Mouse (Mus musculus): ENCODE measurements around the gene Vwc2l.

Gene Vwc2l

GRCm38 (mm10) chr1:70725655-70726066, at the start of gene Vwc2l:
Gene Vwc2l (plus strand): TSS chr1:70725715.
- peak; percentile 85 for DNase-seq (ENCODE audit: low read depth, low spot score)

DNA sequence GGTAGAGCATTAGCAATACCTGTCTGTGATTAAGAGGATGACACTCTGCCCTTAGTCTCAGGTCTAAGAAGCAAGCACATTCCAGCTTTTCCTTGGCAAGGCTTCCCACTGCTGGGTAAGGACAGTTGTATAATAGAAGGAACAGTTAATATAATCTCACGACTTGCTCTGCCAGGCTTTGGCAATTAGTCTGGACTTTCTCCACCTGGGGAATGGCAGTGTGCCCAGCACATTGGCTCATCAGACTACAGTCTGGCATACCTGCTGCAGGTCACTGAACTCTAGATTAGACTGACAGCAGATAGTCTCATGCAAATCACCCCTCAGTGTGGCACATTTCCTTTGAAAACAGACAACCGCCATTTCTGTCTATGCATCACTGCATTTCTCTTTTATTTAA, 33.0 kb upstream of the Vwc2l start:
- no peak for DNase-seq (ENCODE audit: low read depth, low spot score)

DNA sequence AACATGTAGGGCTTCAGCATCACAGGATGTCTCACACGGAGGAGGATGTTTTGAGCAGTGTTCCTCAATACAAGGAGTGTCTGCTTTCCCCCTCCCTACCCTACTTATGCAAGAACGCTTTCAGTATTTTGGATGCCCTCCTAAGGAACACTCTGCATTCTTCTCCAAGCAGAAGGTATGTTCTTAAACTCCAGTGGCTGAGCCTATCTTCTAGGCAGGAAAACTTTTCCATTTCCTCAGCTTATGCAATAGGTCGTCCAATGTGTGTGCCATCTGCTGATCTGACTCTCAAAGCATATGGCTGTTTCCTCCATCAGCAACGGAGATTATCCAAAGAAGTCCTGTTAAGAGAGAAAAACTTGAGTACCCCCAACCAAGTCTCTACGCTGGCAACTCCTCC, 25.2 kb upstream of the Vwc2l start:
- DNase-seq (ENCODE audit: low read depth, low spot score) = no peak

GRCm38 (mm10) chr1:70703934-70704333, 21.6 kb upstream of the Vwc2l start:
- no peak for DNase-seq (ENCODE audit: low read depth, low spot score)

DNA sequence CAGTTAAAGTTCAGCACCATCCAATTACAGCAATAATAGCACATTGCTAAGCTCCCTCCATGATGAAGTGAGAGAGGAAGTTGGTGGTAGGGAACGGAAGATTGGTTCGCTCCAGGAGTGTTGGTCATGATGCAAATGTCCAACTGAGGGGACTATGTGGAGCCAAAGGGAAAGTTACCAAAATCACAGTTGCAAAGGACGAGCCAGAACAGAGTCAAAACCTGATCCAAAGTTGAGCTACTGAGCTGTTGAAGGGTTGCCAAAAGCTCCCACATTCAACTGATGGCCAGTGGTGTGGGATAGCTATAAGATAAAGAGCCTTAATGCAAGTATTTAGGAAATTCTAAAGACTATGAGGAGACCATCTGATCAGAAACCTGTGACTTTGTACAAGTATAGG, 19.7 kb upstream of the Vwc2l start:
- DNase-seq (ENCODE audit: low read depth, low spot score) = no peak

GRCm38 (mm10) chr1:70725045-70725444, 470 bp upstream of the Vwc2l start:
- DNase-seq (ENCODE audit: low read depth, low spot score) = no peak

DNA sequence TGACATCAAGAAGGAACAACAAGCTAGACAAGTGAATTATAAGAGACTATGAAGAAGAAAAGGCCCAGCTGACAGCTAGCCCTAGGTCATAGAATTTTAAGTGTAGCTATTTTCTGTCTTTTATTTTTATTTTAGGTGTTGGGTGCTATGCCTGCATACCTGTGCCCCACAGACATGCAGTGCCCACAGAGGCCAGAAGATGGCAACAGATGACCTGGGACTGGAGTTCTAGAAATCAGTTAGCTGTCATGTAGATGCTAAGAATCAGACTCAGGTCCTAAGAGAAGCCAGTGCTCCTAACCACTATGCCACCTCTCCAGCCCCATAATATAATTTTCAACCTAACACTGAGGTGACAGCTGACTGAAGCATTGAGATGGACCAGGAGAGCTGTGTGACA, 61.6 kb downstream of the Vwc2l start:
- no peak for DNase-seq (ENCODE audit: low read depth, low spot score)

DNA sequence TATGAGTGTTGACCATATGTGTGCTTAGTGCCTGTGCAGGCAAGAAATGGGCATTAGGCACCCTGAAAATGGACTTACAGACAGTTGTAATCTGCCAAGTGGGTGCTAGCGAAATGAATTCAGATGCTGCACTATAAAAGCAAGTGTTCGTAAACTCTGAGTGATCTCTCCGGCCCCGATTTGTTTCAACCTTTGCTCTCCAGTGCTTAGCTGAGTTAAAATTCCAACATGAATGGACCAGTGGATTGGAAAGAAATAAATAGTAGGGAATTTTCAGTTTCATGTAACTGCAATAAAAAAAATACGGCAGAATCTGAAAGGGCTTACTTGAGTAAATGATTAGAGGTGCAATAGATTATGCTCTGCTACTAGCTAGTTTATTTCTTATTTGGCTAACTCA, 66.1 kb downstream of the Vwc2l start:
- DNase-seq (ENCODE audit: low read depth, low spot score) = no peak

DNA sequence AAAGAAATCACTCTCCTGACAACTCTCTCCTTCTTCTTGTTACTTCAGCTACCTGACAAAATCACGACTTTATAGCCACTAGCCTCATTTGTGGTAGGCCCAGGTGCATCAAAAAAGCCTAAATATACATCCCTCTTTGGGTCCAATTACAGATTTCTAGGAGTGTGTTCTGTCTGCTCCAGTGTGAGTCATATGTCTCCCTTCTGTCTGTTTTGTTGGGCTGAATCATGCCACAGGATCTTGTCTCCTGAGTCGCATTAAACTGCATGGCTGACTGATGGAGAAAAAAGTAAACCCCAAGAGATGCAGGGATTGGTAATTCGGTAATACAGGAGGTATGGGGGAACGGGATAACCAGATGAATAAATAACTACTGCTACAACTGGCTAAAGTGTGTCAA, 69.6 kb downstream of the Vwc2l start:
- no peak for DNase-seq (ENCODE audit: low read depth, low spot score)

- DNase-seq (ENCODE audit: low read depth, low spot score) = no peak
These were observed 77.9 kb downstream of the Vwc2l start for GRCm38 (mm10) chr1:70803401-70803800.

GRCm38 (mm10) chr1:70823111-70823510, 97.6 kb downstream of the Vwc2l start:
- no peak for DNase-seq (ENCODE audit: low read depth, low spot score)

- no peak for DNase-seq (ENCODE audit: low read depth, low spot score)
These were observed 107.7 kb downstream of the Vwc2l start for GRCm38 (mm10) chr1:70833262-70833661.

GRCm38 (mm10) chr1:70842222-70842621, 116.7 kb downstream of the Vwc2l start:
- no peak for DNase-seq (ENCODE audit: low read depth, low spot score)

DNA sequence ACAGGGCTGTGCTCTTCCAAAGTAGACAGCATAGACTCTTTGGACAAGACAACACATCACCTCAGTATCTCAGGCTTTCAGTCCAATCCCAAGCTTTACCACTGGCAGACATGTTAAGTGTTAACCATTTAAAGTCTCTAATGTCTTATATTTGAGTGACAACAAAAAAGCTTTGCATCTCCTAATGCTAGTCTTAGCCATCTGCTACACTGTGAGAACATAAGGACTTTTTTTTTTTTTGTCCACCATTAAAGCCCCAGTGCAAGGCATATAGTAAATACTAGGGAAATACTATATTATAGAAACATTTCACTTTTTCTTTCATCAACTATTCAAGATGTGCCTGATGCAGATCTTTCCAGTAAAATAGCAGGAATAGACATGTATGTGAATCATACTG, 119.8 kb downstream of the Vwc2l start:
- no peak for DNase-seq (ENCODE audit: low read depth, low spot score)

- no peak for DNase-seq (ENCODE audit: low read depth, low spot score)
These were observed 126.3 kb downstream of the Vwc2l start for GRCm38 (mm10) chr1:70851633-70852390.

- DNase-seq (ENCODE audit: low read depth, low spot score) = no peak
These were observed 127.9 kb downstream of the Vwc2l start for GRCm38 (mm10) chr1:70853446-70853845.

GRCm38 (mm10) chr1:70855912-70856311, 130.4 kb downstream of the Vwc2l start:
- no peak for DNase-seq (ENCODE audit: low read depth, low spot score)

DNA sequence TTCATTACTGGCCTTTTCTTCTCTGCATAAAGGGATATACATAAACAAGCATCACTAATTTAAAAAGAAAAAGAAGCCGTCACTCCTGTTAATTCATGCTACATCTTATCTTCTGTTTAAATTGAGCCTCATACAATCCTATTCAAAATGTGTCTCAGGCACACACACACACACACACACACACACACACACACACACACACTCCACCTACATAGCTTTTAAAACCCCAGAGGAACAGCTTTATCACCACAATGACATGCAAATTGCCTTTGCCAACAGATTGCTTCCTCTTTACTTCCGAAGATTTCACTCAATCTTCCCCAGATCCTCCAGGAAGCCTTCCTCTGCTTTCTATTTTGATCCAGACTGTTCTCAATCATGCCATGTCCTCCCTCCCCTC, 136.2 kb downstream of the Vwc2l start:
- no peak for DNase-seq (ENCODE audit: low read depth, low spot score)

GRCm38 (mm10) chr1:70866137-70866536, 140.6 kb downstream of the Vwc2l start:
- DNase-seq (ENCODE audit: low read depth, low spot score) = no peak

- DNase-seq (ENCODE audit: low read depth, low spot score) = no peak
These were observed 155.0 kb downstream of the Vwc2l start for GRCm38 (mm10) chr1:70880496-70880895.

DNA sequence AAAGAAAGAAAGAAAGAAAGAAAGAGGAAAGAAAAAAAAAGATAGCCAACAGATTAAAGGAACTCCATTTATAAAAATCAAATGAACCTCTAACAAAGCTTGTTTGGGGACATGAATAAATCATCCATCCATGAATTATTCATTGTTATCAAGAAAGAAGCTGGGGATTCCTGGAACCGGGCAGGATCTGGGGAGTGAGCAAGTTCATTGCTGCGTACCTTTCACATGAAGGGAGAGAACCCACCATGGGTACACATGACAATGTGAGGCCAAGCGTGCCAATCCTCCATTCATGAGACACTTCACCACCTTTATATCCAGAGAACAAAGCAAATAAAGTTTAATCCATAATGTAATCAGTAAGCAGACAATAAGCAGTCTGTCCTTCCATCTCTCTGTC, 155.8 kb downstream of the Vwc2l start:
- no peak for DNase-seq (ENCODE audit: low read depth, low spot score)

GRCm38 (mm10) chr1:70884156-70884555, 158.6 kb downstream of the Vwc2l start:
- no peak for DNase-seq (ENCODE audit: low read depth, low spot score)

GRCm38 (mm10) chr1:70902311-70902710, 176.8 kb downstream of the Vwc2l start:
- no peak for DNase-seq (ENCODE audit: low read depth, low spot score)

DNA sequence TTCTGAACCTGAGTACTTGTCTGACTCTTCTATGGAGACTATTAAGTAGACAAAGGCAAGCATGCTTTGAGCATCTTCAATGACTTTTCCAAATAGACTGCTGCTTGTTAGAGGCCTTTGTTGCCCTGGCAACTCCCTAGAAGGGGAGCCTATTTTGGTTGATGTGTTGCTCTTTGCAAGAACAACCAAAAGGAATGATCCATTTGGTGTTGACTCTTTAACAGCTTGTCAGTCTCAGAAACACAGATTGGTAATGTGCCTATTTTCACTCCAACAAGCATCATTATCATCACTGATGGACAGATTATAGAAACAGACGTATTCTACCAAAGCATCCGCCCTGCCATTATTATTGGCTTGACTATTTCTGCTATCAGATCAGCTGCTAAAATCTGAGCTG, 181.9 kb downstream of the Vwc2l start:
- DNase-seq (ENCODE audit: low read depth, low spot score) = no peak
